Mouse (Mus musculus) hindbrain, postnatal 0 days (tissue): ENCODE measurements around the gene Wdcp. TPM values are rescaled to one million over a fixed set of nuclear protein-coding genes. Genes with fewer than 3 reads are reported as not detected.

Source experiments
- ATAC-seq: fragments of 200-750 bp; cut with Nextera tagmentation; 2 replicates; pipeline ENCODE4 v1.8.0; 2017; ENCODE audit warnings: mild to moderate bottlenecking, moderate TSS enrichment, moderate library complexity
- DNase-seq: peaks from one replicate; pipeline ENCODE4 v3.0.0-alpha.2; 2015; ENCODE audit warnings: low spot score
- H3K27ac ChIP-seq: fragments of 300-500 bp; sonication (generic); 2 replicates; pipeline ENCODE4 v1.5.1; 2014; ENCODE audit warnings: mild to moderate bottlenecking
- H3K27me3 ChIP-seq: fragments of 300-500 bp; sonication (generic); 2 replicates; pipeline ENCODE4 v1.6.1; 2014; ENCODE audit warnings: low read length, mixed read lengths; ENCODE audit not compliant: insufficient read depth
- H3K36me3 ChIP-seq: fragments of 300-500 bp; sonication (generic); 2 replicates; pipeline ENCODE4 v1.6.1; 2014; ENCODE audit warnings: low read length, mixed read lengths; ENCODE audit not compliant: insufficient read depth
- H3K4me1 ChIP-seq: fragments of 300-500 bp; sonication (generic); 2 replicates; pipeline ENCODE4 v1.6.1; 2014; ENCODE audit warnings: antibody characterized with exemption, low read length, mixed read lengths; ENCODE audit not compliant: insufficient read depth
- H3K4me2 ChIP-seq: fragments of 300-500 bp; sonication (generic); 2 replicates; pipeline ENCODE4 v1.6.1; 2014; ENCODE audit warnings: low read depth, mild to moderate bottlenecking, low read length, moderate library complexity, mixed read lengths
- H3K4me3 ChIP-seq: fragments of 300-500 bp; sonication (generic); 2 replicates; pipeline ENCODE4 v1.5.1; 2014; ENCODE audit warnings: low read length
- H3K9ac ChIP-seq: fragments of 300-500 bp; sonication (generic); replicated peaks from 2 replicates; pipeline ENCODE4 v1.6.1; 2014; ENCODE audit warnings: mild to moderate bottlenecking, low read length, moderate library complexity, mixed read lengths
- H3K9me3 ChIP-seq: fragments of 300-500 bp; sonication (generic); 2 replicates; pipeline ENCODE4 v1.6.1; 2016; ENCODE audit warnings: low read length, mixed read lengths
- CTCF ChIP-seq: IDR thresholded peaks from 2 replicates; pipeline ENCODE4 v1.5.1; 2016; ENCODE audit warnings: antibody characterized with exemption, control low read depth, low read depth
- WGBS: fragments of 180-500 bp; shearing (Covaris S2); extraction: QIAGEN DNeasy Blood & Tissue Kit; methylation state at CpG from one replicate; pipeline ENCODE4 v1.1.7; 2014; 5-methylcytosine and 5-hydroxymethylcytosine counted together
- polyA plus RNA-seq: library from polyadenylated mRNA; unstranded; fragments of >200 nt; fragmentation: Nextera tagmentation; extraction: Ambion mirVana; gene quantifications from 2 replicates; pipeline ENCODE4 v1.2.1, GENCODE M21; 2015
- total RNA-seq: library from RNA; depleted of rRNA; stranded (reverse); fragments of >200 nt; gene quantifications from 2 replicates; pipeline ENCODE4 v1.2.3, GENCODE M21; 2014

Wdcp gene
- total and polyA plus RNA-seq, 2 experiments from 2014 or later, result 9.9 to 14.5 TPM

GRCm38 (mm10) chr12:4841392-4841887 is 1.7 kb upstream of the Wdcp start, which contains the start of gene Fkbp1b:
Fkbp1b (minus strand) TSS chr12:4841591.
- Histone ChIP-seq H3K27me3 (no peaks in the 10 kb centered on the region), H3K36me3 (peaks cover 6% of the 10 kb centered on the region; the same call in 1 of the 2 replicates), H3K27ac (peak within 1 kb of the TSS; percentile 26; the same call in 1 of the 2 replicates), H3K4me2 (peak within 1 kb of the TSS; percentile 95), H3K4me1 (peaks cover 3% of the 10 kb centered on the region; the same call in 1 of the 2 replicates), H3K4me3 (peak within 1 kb of the TSS; percentile 87), H3K9me3 (no peaks in the 10 kb centered on the region), H3K9ac (peak within 1 kb of the TSS; percentile 78)
- peak; percentile 67 for ATAC-seq
- no peak for TF ChIP-seq CTCF
- peak; percentile 60 for DNase-seq
- WGBS, result under 1% methylated on average over 37 of the region's 37 CpGs

- Histone ChIP-seq H3K4me3 (no peak overlapping the region), H3K4me1 (peaks cover 3% of the 10 kb centered on the region; the same call in 1 of the 2 replicates), H3K27ac (no peak overlapping the region), H3K36me3 (peaks cover 6% of the 10 kb centered on the region; the same call in 1 of the 2 replicates), H3K9ac (no peak overlapping the region), H3K4me2 (peak overlapping the region; percentile 95; the same call in 1 of the 2 replicates), H3K9me3 (no peaks in the 10 kb centered on the region), H3K27me3 (no peaks in the 10 kb centered on the region)
- WGBS, result 92% methylated on average over 8 of the region's 8 CpGs
- ATAC-seq (no peak), DNase-seq (no peak)
- no peak for TF ChIP-seq CTCF
Observed at GRCm38 (mm10) chr12:4842456-4842855, 647 bp upstream of the Wdcp start.

- no peak for TF ChIP-seq CTCF
- Histone ChIP-seq H3K4me2 (peak overlapping the region; percentile 67), H3K9ac (peak overlapping the region; percentile 45; the same call in 1 of the 2 replicates), H3K36me3 (no peaks in the 10 kb centered on the region), H3K27ac (no peak overlapping the region), H3K9me3 (no peaks in the 10 kb centered on the region), H3K4me3 (peak overlapping the region; percentile 73), H3K4me1 (peaks cover 3% of the 10 kb centered on the region; the same call in 1 of the 2 replicates), H3K27me3 (no peaks in the 10 kb centered on the region)
- WGBS, result under 1% methylated on average over 12 of the region's 12 CpGs
- peak; percentile 13; the same call in 1 of the 2 replicates for ATAC-seq
- peak; percentile 58 for DNase-seq
Observed at GRCm38 (mm10) chr12:4843741-4844140, 638 bp downstream of the Wdcp start.

DNA sequence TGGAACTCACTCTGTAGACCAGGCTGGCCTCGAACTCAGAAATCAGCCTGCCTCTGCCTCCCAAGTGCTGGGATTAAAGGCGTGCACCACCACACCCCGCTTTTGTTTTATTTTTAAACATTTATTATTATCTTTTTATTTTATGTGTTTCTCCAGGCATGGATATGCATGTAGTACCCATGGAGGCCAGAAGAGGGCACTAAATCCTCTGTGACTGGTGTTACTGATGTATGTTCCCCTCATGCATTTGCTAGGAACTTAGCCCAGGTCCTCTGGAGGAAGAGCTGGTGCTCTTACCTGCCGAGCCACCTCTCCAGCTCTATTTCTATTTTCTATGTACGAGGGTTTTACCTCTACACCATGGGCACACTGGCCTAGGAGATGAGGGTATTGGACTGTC is 13.1 kb downstream of the Wdcp start:
- H3K4me3 ChIP-seq, result no peak overlapping the region
- H3K4me2 ChIP-seq, result no peak overlapping the region
- WGBS, result 99% methylated on average over 5 of the region's 5 CpGs
- H3K4me1 ChIP-seq, result no peaks in the 10 kb centered on the region
- 0 out of 2 replicates have a peak, but pooled peaks cover 3% of the 10 kb centered on the region for H3K36me3 ChIP-seq
- no peaks in the 10 kb centered on the region for H3K9me3 ChIP-seq
- H3K27me3 ChIP-seq, result no peaks in the 10 kb centered on the region
- ATAC-seq (no peak), DNase-seq (no peak)
- TF ChIP-seq CTCF, result peak; percentile 43; the same call in 1 of the 2 replicates
- H3K27ac ChIP-seq, result no peak overlapping the region
- no peak overlapping the region for H3K9ac ChIP-seq

- H3K4me3 ChIP-seq, result no peak overlapping the region
- WGBS, result 91% methylated on average over 2 of the region's 2 CpGs
- no peaks in the 10 kb centered on the region for H3K9me3 ChIP-seq
- H3K36me3 ChIP-seq, result 0 out of 2 replicates have a peak, but pooled peaks cover 3% of the 10 kb centered on the region
- no peak overlapping the region for H3K9ac ChIP-seq
- no peaks in the 10 kb centered on the region for H3K27me3 ChIP-seq
- H3K4me1 ChIP-seq, result no peaks in the 10 kb centered on the region
- ATAC-seq, result no peak
- no peak overlapping the region for H3K4me2 ChIP-seq
- no peak for DNase-seq
- no peak for TF ChIP-seq CTCF
- H3K27ac ChIP-seq, result no peak overlapping the region
Observed at GRCm38 (mm10) chr12:4856834-4857233, 13.7 kb downstream of the Wdcp start.

DNA sequence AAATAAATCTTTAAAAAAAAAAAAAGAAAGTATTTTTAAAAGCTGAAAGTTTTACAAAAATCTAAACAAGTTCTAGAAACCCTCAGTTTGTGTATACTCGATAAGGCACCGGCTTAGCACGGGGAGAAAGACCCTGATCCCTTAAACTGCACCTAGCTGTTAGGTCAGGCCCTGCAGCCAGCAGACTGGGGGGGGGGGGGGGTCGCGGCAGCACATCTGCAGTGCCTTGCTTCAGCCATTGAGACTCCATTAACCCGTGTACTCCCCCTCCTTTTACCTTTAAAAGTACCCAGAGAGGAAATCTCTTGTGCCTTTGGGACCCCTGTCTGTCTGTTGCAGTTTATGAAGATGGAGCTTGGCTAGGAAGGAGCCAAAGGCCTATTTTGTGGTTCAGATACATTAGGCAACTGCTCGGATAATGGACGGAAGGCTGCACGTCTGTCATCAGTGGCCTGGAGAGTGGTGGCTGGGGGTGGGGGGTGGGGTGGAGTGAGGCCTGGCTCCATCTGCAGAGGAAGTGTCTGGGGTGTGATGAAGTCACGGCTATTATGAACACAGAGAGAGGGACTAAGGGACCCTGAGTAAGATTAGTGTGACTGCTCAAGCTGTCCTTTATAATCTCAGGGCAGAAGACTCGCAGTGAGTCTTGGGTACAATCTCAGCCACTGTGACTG is 16.3 kb downstream of the Wdcp start:
- 43% methylated on average over 11 of the region's 11 CpGs for WGBS
- no peaks in the 10 kb centered on the region for H3K4me1 ChIP-seq
- DNase-seq (no peak), ATAC-seq (peak; percentile 68)
- H3K4me2 ChIP-seq, result no peak overlapping the region
- 0 out of 2 replicates have a peak, but pooled peaks cover 3% of the 10 kb centered on the region for H3K9me3 ChIP-seq
- H3K27ac ChIP-seq, result no peak overlapping the region
- H3K9ac ChIP-seq, result no peak overlapping the region
- TF ChIP-seq CTCF, result no peak
- H3K4me3 ChIP-seq, result no peak overlapping the region
- no peaks in the 10 kb centered on the region for H3K27me3 ChIP-seq
- 0 out of 2 replicates have a peak, but pooled peaks cover 3% of the 10 kb centered on the region for H3K36me3 ChIP-seq
